Mouse (Mus musculus) heart, adult 11 months (tissue): ENCODE measurements at regions not wholly inside any gene's neighbourhood (a gene's known extent, or its start where the extent isn't known, plus 50 kb on each side); places are given as distances from the start of the nearest gene placed in this dataset.

Source experiments
- DNase-seq: peaks from one replicate; pipeline ENCODE4 v3.0.0; 2022

GRCm38 (mm10) chr5:126612571-126612970 lies 629.0 kb upstream of the Tmem132c start:
- no peak for DNase-seq

- no peak for DNase-seq
Measured at GRCm38 (mm10) chr5:126622551-126622950, 619.1 kb upstream of the Tmem132c start.

- no peak for DNase-seq
Measured at GRCm38 (mm10) chr5:126623205-126623604, 618.4 kb upstream of the Tmem132c start.

- DNase-seq: no peak
Measured at GRCm38 (mm10) chr5:126629826-126630225, 611.8 kb upstream of the Tmem132c start.

GRCm38 (mm10) chr5:126650415-126650814 lies 591.2 kb upstream of the Tmem132c start:
- DNase-seq: no peak

- no peak for DNase-seq
Measured at GRCm38 (mm10) chr5:126651367-126651766, 590.2 kb upstream of the Tmem132c start.

GRCm38 (mm10) chr5:126662648-126663047 lies 579.0 kb upstream of the Tmem132c start:
- DNase-seq: no peak

GRCm38 (mm10) chr5:126671156-126671555 lies 570.5 kb upstream of the Tmem132c start:
- no peak for DNase-seq

- peak; percentile 64 for DNase-seq
Measured at GRCm38 (mm10) chr5:126680262-126680661, 561.3 kb upstream of the Tmem132c start.

GRCm38 (mm10) chr5:126699314-126699713 lies 542.3 kb upstream of the Tmem132c start:
- DNase-seq: peak; percentile 33

GRCm38 (mm10) chr5:126703516-126704282 lies 537.9 kb upstream of the Tmem132c start:
- DNase-seq: peak; percentile 66

- peak; percentile 55 for DNase-seq
Measured at GRCm38 (mm10) chr5:126705871-126706270, 535.7 kb upstream of the Tmem132c start.

GRCm38 (mm10) chr5:126706701-126707100 lies 534.9 kb upstream of the Tmem132c start:
- peak; percentile 78 for DNase-seq

- DNase-seq: no peak
Measured at GRCm38 (mm10) chr5:126714672-126715071, 526.9 kb upstream of the Tmem132c start.

GRCm38 (mm10) chr5:126718421-126718820 lies 523.2 kb upstream of the Tmem132c start:
- DNase-seq: no peak

- DNase-seq: peak; percentile 54
Measured at GRCm38 (mm10) chr5:126721300-126721699, 520.3 kb upstream of the Tmem132c start.

- DNase-seq: peak; percentile 64
Measured at GRCm38 (mm10) chr5:126723304-126724295, 518.0 kb upstream of the Tmem132c start.

- DNase-seq: peak; percentile 74
Measured at GRCm38 (mm10) chr5:126724329-126724728, 517.3 kb upstream of the Tmem132c start.

GRCm38 (mm10) chr5:126733470-126733869 lies 508.1 kb upstream of the Tmem132c start:
- no peak for DNase-seq

GRCm38 (mm10) chr5:126735733-126736132 lies 505.9 kb upstream of the Tmem132c start:
- no peak for DNase-seq

GRCm38 (mm10) chr5:126737681-126738080 lies 503.9 kb upstream of the Tmem132c start:
- DNase-seq: no peak

GRCm38 (mm10) chr5:126740861-126741410 lies 500.7 kb upstream of the Tmem132c start:
- DNase-seq: peak; percentile 91

GRCm38 (mm10) chr5:126755107-126755506 lies 486.5 kb upstream of the Tmem132c start:
- no peak for DNase-seq
